Mouse (Mus musculus): ENCODE measurements around the gene Epha10. TPM values are rescaled to one million over a fixed set of nuclear protein-coding genes. Genes with fewer than 3 reads are reported as not detected.

The Epha10 gene
- total and polyA plus RNA-seq, 2 experiments from 2014 or later, result not detected

DNA sequence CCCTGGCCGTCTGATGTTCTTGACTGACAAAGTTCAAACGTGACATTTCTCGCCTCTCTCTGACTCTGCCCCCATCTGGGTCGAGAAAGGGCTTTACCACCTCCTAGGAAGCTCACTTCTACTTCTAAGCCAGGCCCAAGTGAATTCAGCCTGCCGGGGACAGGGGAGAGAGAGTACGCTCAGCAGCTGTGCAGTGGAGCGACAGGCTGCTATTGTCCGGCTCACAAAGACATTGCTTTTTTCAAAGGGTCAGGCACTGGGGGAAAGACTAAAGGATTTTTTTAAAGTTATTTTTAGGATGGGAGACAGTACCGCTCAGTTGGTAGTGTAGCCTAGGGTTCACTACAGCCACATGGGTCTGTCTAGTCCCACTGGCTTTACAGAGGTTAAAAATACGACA lies 17.7 kb downstream of the Epha10 start:
- Histone ChIP-seq H3K36me3 (replicated peaks; ENCODE audit: control insufficient read depth, insufficient read depth, low read length) (no peaks in the 10 kb centered on the region), H3K4me1 (ENCODE audit: control insufficient read depth, insufficient read depth) (0 out of 2 replicates have a peak, but pooled peaks cover 5% of the 10 kb centered on the region), H3K27me3 (ENCODE audit: control insufficient read depth, insufficient read depth, low read length) (peaks cover 41% of the 10 kb centered on the region), H3K4me2 (ENCODE audit: low read depth, low read length) (no peak overlapping the region), H3K9ac (replicated peaks; ENCODE audit: low read depth, low read length) (no peak overlapping the region), H3K27ac (ENCODE audit: low read depth) (no peak overlapping the region), H3K9me3 (replicated peaks; ENCODE audit: control insufficient read depth, low read length) (no peaks in the 10 kb centered on the region), H3K4me3 (ENCODE audit: low read depth, low read length) (no peak overlapping the region)
- TF ChIP-seq CTCF (IDR thresholded peaks at IDR 0.05; ENCODE audit: low read depth), result no peak
- TF ChIP-seq EP300 (IDR thresholded peaks at IDR 0.05; ENCODE audit: low read depth), result no peak
- WGBS, result 54% methylated on average over 10 of the region's 10 CpGs
- ATAC-seq (ENCODE audit: insufficient read depth, low read depth), result no peak
- no peak for DNase-seq (ENCODE audit: low spot score)

DNA sequence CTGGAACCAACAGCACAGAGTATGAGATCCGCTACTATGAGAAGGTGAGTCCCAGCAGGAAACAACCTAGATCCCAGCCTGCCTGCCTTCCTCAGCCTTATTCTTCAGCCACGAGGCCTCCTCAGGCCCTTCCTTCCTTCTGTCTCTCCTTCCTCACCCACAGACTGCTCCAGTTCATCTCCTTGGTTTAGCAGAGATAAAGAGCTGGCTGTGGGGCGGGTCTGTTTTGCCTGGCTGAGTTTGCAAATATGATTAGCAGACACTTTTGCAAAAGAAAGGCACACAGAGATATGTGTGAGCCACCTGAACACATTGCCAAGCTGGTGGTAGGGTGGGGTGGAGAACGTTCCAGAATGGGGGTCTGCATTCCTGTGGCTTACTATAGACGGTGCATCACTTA lies 19.2 kb downstream of the Epha10 start:
- no peaks in the 10 kb centered on the region for H3K9me3 ChIP-seq (replicated peaks; ENCODE audit: control insufficient read depth, low read length)
- H3K27ac ChIP-seq (ENCODE audit: low read depth), result no peak overlapping the region
- H3K4me2 ChIP-seq (ENCODE audit: low read depth, low read length), result no peak overlapping the region
- peaks cover 30% of the 10 kb centered on the region for H3K27me3 ChIP-seq (ENCODE audit: control insufficient read depth, insufficient read depth, low read length)
- H3K4me3 ChIP-seq (ENCODE audit: low read depth, low read length), result no peak overlapping the region
- no peaks in the 10 kb centered on the region for H3K36me3 ChIP-seq (replicated peaks; ENCODE audit: control insufficient read depth, insufficient read depth, low read length)
- no peak for TF ChIP-seq CTCF (IDR thresholded peaks at IDR 0.05; ENCODE audit: low read depth)
- no peak for TF ChIP-seq EP300 (IDR thresholded peaks at IDR 0.05; ENCODE audit: low read depth)
- DNase-seq (ENCODE audit: low spot score) (no peak), ATAC-seq (ENCODE audit: insufficient read depth, low read depth) (no peak)
- H3K9ac ChIP-seq (replicated peaks; ENCODE audit: low read depth, low read length), result no peak overlapping the region
- 0 out of 2 replicates have a peak, but pooled peaks cover 1% of the 10 kb centered on the region for H3K4me1 ChIP-seq (ENCODE audit: control insufficient read depth, insufficient read depth)
- WGBS, result 40% methylated on average over 5 of the region's 5 CpGs

DNA sequence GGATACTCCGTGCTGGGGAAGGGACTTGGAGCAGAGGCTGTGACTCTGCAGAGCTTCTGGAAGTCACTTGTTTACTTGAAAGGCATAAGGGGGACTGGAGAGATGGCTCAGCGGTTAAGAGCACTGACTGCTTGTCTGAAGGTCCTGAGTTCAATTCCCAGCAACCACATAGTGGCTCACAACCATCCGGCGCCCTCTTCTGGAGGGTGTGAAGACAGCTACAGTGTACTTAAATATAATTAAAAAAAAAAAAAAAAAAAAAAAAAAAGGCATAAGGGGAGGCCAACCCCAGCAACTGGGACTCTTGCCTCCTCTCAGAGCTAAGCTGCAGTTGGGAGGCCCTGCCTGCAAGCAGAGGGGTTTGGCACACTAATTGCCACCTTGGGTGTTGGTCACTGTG lies 24.7 kb downstream of the Epha10 start:
- DNase-seq (ENCODE audit: low spot score), result no peak
- 0 out of 2 replicates have a peak, but pooled peaks cover 13% of the 10 kb centered on the region for H3K27me3 ChIP-seq (ENCODE audit: control insufficient read depth, insufficient read depth, low read length)
- H3K36me3 ChIP-seq (replicated peaks; ENCODE audit: control insufficient read depth, insufficient read depth, low read length), result no peaks in the 10 kb centered on the region
- 55% methylated on average over 4 of the region's 4 CpGs for WGBS
- no peak for TF ChIP-seq EP300 (IDR thresholded peaks at IDR 0.05; ENCODE audit: low read depth)
- no peak for TF ChIP-seq CTCF (IDR thresholded peaks at IDR 0.05; ENCODE audit: low read depth)
- no peaks in the 10 kb centered on the region for H3K9me3 ChIP-seq (replicated peaks; ENCODE audit: control insufficient read depth, low read length)
- no peaks in the 10 kb centered on the region for H3K4me1 ChIP-seq (ENCODE audit: control insufficient read depth, insufficient read depth)
- H3K4me3 ChIP-seq (ENCODE audit: low read depth, low read length), result no peak overlapping the region
- H3K4me2 ChIP-seq (ENCODE audit: low read depth, low read length), result no peak overlapping the region
- no peak for ATAC-seq (ENCODE audit: insufficient read depth, low read depth)
- H3K27ac ChIP-seq (ENCODE audit: low read depth), result no peak overlapping the region
- no peak overlapping the region for H3K9ac ChIP-seq (replicated peaks; ENCODE audit: low read depth, low read length)

DNA sequence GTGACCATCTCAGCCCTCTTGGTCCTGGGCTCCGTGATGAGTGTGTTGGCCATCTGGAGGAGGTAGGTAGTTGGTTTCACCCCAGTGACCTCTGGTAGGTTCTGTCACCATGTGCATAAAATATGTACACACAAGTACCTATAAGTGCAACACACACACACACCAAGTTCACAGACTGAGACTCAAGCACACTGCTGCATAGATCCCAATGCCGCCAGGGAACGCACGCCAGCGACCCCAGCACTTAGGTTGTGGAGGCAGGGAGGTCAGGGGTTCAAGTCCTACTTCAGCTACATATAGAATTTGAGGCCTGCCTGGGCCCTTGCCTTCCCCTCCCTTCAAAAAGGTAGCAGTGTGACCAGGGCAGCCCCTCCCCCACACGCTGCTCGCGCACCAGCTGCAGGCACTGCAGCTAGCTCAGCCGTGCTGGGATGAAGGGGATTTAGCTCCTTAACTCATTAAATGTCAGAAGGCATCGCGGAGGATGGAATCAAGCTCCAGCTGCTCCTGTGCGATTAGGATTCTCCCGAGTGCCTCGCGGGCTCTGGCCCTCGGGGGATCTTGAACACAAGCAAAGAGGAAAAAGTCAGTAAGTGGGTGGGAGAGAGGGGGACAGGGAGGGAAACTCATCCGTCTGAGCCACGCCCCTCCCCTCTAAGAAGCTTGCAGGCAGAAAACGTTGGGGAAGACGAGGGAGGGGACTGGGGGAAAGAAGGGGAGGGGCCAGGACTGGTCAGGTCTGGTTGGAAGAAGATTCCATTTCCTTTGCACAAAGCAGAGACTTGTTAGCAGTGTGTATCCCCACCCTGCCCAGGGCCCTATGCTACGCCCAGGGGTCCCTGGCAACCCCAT lies 25.5 kb downstream of the Epha10 start:
- H3K9me3 ChIP-seq (replicated peaks; ENCODE audit: control insufficient read depth, low read length), result no peaks in the 10 kb centered on the region
- H3K4me2 ChIP-seq (ENCODE audit: low read depth, low read length), result peak overlapping the region; percentile 4; the same call in 1 of the 2 replicates
- no peak overlapping the region for H3K27ac ChIP-seq (ENCODE audit: low read depth)
- 9% methylated on average over 21 of the region's 21 CpGs for WGBS
- 0 out of 2 replicates have a peak, but pooled peaks cover 11% of the 10 kb centered on the region for H3K27me3 ChIP-seq (ENCODE audit: control insufficient read depth, insufficient read depth, low read length)
- no peaks in the 10 kb centered on the region for H3K36me3 ChIP-seq (replicated peaks; ENCODE audit: control insufficient read depth, insufficient read depth, low read length)
- no peaks in the 10 kb centered on the region for H3K4me1 ChIP-seq (ENCODE audit: control insufficient read depth, insufficient read depth)
- no peak overlapping the region for H3K4me3 ChIP-seq (ENCODE audit: low read depth, low read length)
- DNase-seq (ENCODE audit: low spot score), result no peak
- H3K9ac ChIP-seq (replicated peaks; ENCODE audit: low read depth, low read length), result no peak overlapping the region
- no peak for ATAC-seq (ENCODE audit: insufficient read depth, low read depth)
- TF ChIP-seq CTCF (IDR thresholded peaks at IDR 0.05; ENCODE audit: low read depth) (no peak), EP300 (IDR thresholded peaks at IDR 0.05; ENCODE audit: low read depth) (no peak)

DNA sequence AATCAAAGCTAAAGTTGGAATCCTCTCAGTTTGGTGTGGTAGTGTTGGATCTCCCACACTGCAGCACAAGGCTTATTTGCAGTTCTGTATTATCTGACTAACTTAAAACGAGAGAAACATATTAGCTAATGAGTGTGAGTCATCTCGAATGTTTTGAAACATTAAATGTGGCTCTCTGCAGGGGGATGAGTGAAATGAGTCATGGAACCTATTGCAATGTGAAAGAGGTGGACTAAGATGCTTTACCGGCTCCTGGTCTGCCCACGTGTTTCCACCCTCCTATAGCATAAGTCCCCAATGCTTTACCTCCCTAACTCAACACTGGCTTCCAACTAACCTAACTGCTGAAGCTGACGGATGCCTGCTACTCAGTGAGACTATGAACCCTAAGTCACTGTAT lies 47.4 kb downstream of the Epha10 start:
- WGBS, result 88% methylated on average over 5 of the region's 5 CpGs
- Histone ChIP-seq H3K4me3 (ENCODE audit: low read depth, low read length) (no peak overlapping the region), H3K4me2 (ENCODE audit: low read depth, low read length) (no peak overlapping the region), H3K27me3 (ENCODE audit: control insufficient read depth, insufficient read depth, low read length) (no peaks in the 10 kb centered on the region), H3K9me3 (replicated peaks; ENCODE audit: control insufficient read depth, low read length) (no peaks in the 10 kb centered on the region), H3K9ac (replicated peaks; ENCODE audit: low read depth, low read length) (no peak overlapping the region), H3K36me3 (replicated peaks; ENCODE audit: control insufficient read depth, insufficient read depth, low read length) (peaks cover 79% of the 10 kb centered on the region), H3K4me1 (ENCODE audit: control insufficient read depth, insufficient read depth) (no peaks in the 10 kb centered on the region), H3K27ac (ENCODE audit: low read depth) (no peak overlapping the region)
- DNase-seq (ENCODE audit: low spot score), result no peak
- no peak for ATAC-seq (ENCODE audit: insufficient read depth, low read depth)
- TF ChIP-seq EP300 (IDR thresholded peaks at IDR 0.05; ENCODE audit: low read depth) (no peak), CTCF (IDR thresholded peaks at IDR 0.05; ENCODE audit: low read depth) (no peak)
